Mouse (Mus musculus): ENCODE results near the gene Pirt. TPM values are rescaled to one million over a fixed set of nuclear protein-coding genes. Genes with fewer than 3 reads are reported as not detected.

The Pirt gene
- total RNA-seq, 2 experiments from 2014 or later, result 0.05 TPM; not detected in 1

- DNase-seq, result no peak
These were observed 34.7 kb downstream of the Pirt start for GRCm38 (mm10) chr11:66946521-66946920.

DNA sequence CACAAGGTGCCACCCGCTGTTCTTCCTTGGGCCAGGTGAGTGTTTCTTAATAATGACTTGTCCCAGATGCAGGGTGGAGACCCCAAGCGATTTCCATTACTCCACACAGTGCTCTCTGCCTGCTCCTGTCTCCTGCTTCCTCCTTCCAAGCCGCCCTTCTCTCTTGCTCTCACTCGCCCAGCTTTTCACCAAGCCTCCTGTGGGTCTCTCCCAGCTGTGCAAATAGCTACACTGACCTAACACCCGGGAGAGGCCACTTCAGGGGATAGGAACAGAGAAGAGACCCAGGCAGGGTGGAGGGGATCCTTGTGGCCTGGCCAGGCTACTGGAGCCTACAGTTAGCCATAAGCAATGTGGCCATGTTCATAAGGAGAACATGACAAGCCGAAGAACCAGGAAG lies 35.1 kb downstream of the Pirt start:
- no peak for DNase-seq

- no peak for DNase-seq
These were observed 44.5 kb downstream of the Pirt start, which contains the start of gene Tmem238l for GRCm38 (mm10) chr11:66956303-66956702. TSS of gene Tmem238l (plus strand) at chr11:66956638.

DNA sequence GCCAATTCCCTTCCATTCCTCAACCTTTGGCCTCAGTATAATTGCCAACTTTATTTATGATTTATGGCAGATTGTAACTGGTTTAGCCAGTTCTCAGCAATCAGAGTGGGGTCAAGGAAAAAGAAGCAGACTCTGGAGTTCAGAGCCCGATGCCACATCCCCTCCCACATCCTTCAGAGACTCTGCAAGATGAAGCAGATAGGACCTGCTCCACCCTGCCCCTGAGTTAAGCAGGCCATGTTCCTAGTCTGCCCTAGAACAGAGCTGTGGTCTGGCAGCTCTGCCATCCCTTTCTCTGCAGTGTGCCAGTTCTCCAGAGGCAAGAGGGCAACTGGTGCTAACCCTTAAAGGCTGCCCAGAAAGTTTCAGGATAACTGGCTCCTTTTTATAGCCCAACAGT lies 49.0 kb downstream of the Pirt start:
- DNase-seq, result no peak

DNA sequence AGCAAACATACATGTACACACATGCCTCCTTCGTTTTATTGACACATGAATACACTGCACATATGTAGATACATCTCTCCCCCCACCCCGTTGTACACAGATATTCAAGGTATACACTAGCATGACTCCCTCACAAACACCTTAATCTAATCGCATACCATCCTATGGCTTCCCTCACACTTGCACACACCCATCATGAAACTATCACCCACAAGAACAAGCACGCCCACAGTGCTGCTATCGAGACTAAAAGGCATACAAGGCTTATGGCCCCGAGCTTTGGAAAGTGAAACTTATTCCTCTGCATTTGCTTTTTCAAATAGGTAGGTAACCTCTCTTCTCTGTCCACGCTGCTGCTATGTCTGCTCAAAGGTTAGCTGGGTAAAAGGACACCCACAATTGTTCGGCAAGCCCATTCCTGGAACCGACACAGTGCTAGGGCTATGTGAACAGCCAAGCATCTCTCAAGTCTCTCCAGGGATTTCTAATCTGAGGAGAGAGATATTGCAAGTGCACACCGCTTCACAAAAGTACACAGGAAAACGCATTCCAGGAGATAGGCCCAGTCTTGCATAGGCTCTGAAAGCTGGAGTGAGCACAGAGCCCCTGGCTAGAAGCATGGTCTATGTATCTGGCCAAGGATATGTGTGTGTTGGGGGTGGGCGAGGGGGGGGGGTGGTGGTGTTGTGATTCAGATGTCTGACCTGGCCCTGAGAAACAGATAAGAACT lies 49.8 kb downstream of the Pirt start:
- no peak for DNase-seq

GRCm38 (mm10) chr11:66963462-66963861 lies 51.7 kb downstream of the Pirt start:
- no peak for DNase-seq

DNA sequence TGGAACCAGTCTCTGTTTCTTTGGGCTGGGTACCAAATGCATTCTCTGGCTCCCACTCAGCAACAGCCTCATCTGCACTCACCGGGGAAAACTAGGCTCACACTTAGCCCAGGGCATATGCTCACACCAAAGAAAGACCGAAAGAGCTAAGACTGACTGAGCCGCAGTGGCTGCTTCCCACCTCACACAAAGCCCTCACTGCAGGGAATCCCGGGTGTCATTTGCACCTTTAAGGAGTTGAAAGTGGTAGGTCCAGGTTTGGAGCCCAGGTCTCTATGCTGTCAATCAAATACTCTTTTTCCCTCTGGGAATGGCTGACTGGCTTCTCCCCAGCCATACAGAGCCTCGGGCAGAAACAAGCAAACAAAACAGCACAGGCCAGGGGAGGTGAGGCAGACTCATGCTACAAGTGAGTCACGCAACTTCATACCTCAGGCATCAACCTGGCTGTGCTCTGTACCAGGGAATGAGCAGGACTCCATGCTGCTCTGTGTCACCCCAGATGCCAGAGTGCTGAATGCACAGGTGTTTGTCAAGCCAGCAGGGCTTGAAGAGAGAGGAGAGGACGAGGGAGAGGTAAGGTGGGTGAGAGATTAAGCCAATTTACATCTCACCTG lies 54.8 kb downstream of the Pirt start:
- DNase-seq, result no peak

- no peak for DNase-seq
These were observed 56.8 kb downstream of the Pirt start for GRCm38 (mm10) chr11:66968575-66968974.

DNA sequence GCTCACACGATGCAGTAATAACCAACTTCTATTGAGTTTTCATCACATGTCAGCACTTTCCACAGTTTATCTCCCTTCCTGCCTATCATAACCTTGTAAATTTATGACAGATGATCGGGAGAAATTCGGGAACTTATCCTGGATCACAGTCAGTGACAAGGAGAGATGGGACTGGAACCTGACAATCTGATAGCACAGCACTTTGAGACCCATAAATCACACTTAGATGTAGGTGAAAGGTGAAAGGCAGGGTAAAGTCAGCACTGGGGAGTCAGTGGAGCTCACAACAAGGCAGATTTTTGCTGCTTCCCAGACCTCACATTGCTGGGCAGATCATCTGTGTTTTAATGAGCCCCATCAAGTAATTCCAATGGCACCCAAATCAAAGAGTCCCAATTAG lies 61.7 kb downstream of the Pirt start:
- DNase-seq, result no peak

DNA sequence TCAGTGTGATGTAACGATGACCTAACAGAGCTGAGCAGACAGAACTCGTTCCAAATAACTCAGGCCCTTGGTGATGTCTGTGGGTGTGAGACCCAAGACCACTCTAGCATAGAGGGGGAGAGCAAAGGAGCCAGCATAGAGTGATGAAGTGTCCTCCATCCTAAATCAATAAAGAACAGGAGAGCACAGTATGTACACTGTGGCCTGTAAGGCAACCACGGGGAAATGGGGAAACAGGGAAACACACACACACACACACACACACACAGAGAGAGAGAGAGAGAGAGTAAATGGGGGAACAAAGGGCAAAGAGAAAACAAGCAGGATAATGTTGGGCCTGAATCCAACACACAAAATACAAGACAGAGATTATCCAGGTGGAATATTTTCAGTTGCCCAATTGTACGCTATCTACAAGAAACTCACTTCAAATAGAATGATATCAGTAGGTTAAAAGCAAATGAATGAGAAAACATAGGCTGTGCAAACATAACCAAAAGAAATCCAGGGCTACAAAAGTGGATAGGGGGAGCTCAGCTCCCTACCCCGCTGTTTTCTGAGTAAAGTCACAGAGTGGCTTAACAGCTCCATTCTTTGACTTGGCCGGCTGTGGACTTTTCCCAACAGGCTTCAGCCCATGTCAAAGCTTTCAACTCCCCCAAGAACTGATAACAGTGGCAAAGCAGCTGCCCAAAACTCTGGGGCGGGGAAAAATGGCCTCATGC lies 64.0 kb downstream of the Pirt start:
- DNase-seq, result no peak

Other genes starting within 250 kb of the Pirt start
- not detected for gene Tmem238l, start 44.7 kb downstream of the Pirt start, total RNA-seq (2021)
- gene Tmem220, start 113.2 kb downstream of the Pirt start, total RNA-seq (2021), result under 1 TPM; 0.28 to 0.96 TPM
- gene Adprm, start 140.6 kb downstream of the Pirt start, total RNA-seq (2021), result 1 to 10 TPM; 6.9 to 8.9 TPM
- gene Sco1, start 140.7 kb downstream of the Pirt start, total RNA-seq (2021), result 1 to 10 TPM; 7.2 to 7.3 TPM
- 10 to 100 TPM; 11.9 to 13.1 TPM for gene Myh3, start 166.3 kb downstream of the Pirt start, total RNA-seq (2021)